Mouse (Mus musculus): ENCODE measurements around the gene Uck1.

GRCm38 (mm10) chr2:32219501-32219900, 40.5 kb downstream of the Uck1 start:
- no peak for TF ChIP-seq CTCF (IDR thresholded peaks at IDR 0.05)
- TF ChIP-seq EP300 (IDR thresholded peaks at IDR 0.05) = no peak

Measured in lung, postnatal 0 days (tissue).